Mouse (Mus musculus): ENCODE results near the gene Ap4s1. TPM values are rescaled to one million over a fixed set of nuclear protein-coding genes. Genes with fewer than 3 reads are reported as not detected.
A peak's percentile ranks its signal among the peaks of the same experiment; 100 is the strongest.
"Not testable (repeated sequence)": the region's sequence is repeated elsewhere in the genome, so short reads cannot be mapped to it uniquely, and the experiment has no call there.

The Ap4s1 gene
- 35.4 and 40.2 TPM in 2 replicates for total RNA-seq (2015)
- total RNA-seq (2017): 20.9 and 23.8 TPM in 2 replicates

GRCm38 (mm10) chr12:51690893-51691844 lies at the start of gene Ap4s1:
TSS of gene Ap4s1 (plus strand) at chr12:51691033.
- peak; percentile 40 for ATAC-seq (replicated peaks; ENCODE audit: poor library complexity)

DNA sequence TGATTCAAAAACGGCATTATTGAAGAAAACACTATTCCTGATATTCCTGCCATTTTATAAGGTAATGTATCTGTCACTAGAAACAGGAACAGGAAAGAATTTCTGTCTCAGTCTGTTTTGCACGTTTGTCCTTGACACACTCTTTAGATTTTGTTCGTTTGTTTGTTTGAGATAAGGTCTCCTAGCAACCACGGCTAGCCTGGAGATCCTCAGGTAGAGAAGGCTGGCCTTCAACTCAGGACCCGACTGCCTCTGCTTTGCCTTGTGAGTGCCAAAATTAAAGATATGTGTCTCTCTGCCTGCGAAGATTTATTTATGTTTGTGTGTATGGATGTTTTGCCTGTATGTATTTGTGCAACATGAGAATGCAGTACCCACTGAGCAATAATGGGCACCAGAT lies 49.0 kb upstream of the Ap4s1 start:
- peak; percentile 92 for ATAC-seq (replicated peaks; ENCODE audit: poor library complexity)

DNA sequence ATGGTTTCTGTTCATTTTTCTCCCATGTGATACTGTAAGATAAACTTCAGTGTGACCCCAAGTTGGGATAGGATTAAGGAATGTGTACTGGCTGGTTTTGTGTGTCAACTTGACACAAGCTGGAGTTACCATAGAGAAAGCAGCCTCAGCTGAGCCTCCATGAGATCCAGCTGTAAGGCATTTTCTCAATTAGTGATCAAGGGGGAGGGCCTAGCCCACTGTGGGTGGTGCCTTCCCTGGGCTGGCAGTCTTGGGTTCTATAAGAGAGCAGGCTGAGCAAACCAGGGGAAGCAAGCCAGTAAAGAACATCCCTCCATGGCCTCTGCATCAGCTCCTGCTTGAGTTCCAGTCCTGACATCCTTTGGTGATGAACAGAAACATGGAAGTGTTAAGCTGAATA lies 41.4 kb upstream of the Ap4s1 start:
- ATAC-seq (replicated peaks; ENCODE audit: poor library complexity): not testable (repeated sequence)

GRCm38 (mm10) chr12:51655944-51656465 lies 34.8 kb upstream of the Ap4s1 start:
- ATAC-seq (replicated peaks; ENCODE audit: poor library complexity): no peak

GRCm38 (mm10) chr12:51663011-51663410 lies 27.8 kb upstream of the Ap4s1 start:
- no peak for ATAC-seq (replicated peaks; ENCODE audit: poor library complexity)

GRCm38 (mm10) chr12:51663908-51664307 lies 26.9 kb upstream of the Ap4s1 start:
- no peak for ATAC-seq (replicated peaks; ENCODE audit: poor library complexity)

- ATAC-seq (replicated peaks; ENCODE audit: poor library complexity): peak; percentile 72
Measured at GRCm38 (mm10) chr12:51666708-51667430, 24.0 kb upstream of the Ap4s1 start.

DNA sequence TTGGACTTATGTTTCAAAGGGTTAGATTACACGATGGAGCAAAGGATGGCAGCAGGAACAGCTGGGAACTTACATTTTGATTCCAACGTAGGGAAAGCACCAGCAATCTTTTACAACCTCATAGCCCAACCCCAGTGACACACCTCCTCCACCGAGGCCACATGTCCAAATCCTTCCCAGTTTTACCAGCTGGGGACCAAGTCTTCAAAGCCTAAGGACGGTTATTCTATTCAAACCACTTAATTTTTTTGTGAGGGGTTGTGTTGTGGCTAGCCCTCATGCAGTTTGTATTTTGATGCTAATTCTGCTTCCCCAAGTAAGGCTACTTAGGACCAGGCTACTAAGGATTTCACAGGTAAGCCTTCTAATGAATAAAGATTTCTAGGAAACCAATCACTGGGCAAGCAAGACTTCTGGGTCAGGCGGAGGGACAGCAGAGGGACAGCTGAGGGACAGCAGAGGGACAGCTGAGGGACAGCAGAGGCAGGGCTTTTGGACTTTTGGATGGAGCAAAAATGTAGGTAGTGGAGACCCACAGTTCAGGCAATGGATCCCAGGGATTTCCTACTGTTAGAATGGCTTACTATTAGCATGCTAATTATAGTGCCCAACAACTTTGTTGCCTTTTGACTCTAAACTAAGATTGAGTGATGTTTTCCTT lies 19.5 kb upstream of the Ap4s1 start:
- ATAC-seq (replicated peaks; ENCODE audit: poor library complexity): no peak

GRCm38 (mm10) chr12:51673270-51673669 lies 17.6 kb upstream of the Ap4s1 start:
- ATAC-seq (replicated peaks; ENCODE audit: poor library complexity): peak; percentile 60

- no peak for ATAC-seq (replicated peaks; ENCODE audit: poor library complexity)
Measured at GRCm38 (mm10) chr12:51676442-51676841, 14.4 kb upstream of the Ap4s1 start.

DNA sequence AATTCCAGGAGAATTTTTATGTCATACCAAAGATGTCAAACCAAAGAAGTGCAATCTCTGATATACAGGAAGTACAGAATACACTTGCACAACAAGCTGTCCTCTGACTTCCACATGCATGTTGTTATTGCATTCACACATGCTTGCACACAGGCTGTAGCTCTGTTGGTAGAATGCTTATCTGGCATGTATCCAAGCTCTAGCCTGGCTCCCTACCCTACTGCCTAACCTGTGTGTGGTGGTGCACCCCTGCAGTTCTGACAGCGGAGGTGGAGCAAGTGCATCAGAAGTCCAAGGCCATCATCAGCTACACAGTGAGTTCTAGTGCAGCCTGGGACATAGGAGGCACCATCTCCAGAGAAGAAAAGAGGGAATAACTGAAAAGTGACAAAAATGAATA lies 12.0 kb upstream of the Ap4s1 start:
- ATAC-seq (replicated peaks; ENCODE audit: poor library complexity): peak; percentile 90

DNA sequence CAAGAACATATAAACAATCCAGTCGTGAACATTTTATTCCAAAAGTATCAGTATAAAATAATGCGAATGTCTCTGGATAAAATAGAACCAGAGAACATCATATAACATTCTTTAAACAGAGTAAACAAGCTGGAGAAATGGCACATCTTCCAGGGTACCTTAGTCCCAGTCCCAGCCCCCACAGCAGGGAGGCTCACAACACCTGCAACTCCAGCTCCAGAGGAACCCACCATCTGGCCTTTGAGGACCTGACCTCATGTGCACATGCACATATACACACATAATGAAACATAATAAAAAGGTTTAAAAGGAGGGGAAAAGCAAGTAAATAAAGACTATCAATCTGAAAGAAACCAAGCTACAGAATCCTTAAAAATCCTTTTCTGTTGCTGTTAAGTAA lies 2.3 kb upstream of the Ap4s1 start:
- no peak for ATAC-seq (replicated peaks; ENCODE audit: poor library complexity)

GRCm38 (mm10) chr12:51691845-51692632 lies 1.2 kb downstream of the Ap4s1 start, which contains the start of gene Strn3:
TSS of gene Strn3 (minus strand) at chr12:51691897.
- ATAC-seq (replicated peaks; ENCODE audit: poor library complexity): peak; percentile 86

DNA sequence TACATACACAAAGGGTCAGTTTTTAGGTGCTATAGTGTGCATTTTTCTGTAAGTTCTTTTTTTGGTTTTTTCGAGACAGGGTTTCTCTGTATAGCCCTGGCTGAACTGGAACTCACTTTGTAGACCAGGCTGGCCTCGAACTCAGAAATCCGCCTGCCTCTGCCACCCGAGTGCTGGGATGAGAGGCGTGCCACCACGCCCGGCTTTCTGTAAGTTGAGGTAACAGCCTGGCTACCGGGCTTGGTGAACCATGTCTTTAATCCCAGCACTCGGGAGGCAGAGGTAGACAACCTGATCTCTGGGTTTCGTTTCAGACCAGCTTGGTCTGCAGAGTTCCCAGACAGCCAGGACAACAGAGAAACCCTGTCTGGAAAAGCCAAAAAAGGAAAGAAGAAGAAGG lies 2.0 kb downstream of the Ap4s1 start:
- ATAC-seq (replicated peaks; ENCODE audit: poor library complexity): not testable (repeated sequence)

DNA sequence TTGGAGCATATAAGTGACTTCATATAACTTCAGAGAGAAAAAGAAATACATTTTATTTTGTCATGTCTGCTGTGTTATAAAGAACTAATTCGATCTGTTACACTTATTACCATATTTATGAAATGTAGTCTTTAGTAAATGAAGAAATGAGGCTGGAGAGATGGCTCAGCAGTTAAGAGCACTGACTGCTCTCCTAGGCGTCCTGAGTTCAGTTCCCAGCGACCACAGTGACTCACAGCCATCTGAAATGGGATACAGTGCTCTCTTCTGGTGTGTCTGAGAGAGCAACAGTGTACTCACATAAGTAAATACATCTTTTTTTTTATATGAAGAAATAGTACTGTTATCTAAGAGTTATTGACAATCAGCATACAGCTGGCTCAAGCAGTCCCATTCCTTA lies 2.6 kb downstream of the Ap4s1 start:
- ATAC-seq (replicated peaks; ENCODE audit: poor library complexity): no peak

GRCm38 (mm10) chr12:51694096-51694495 lies 3.3 kb downstream of the Ap4s1 start:
- no peak for ATAC-seq (replicated peaks; ENCODE audit: poor library complexity)

GRCm38 (mm10) chr12:51694966-51695365 lies 4.1 kb downstream of the Ap4s1 start:
- no peak for ATAC-seq (replicated peaks; ENCODE audit: poor library complexity)

- no peak for ATAC-seq (replicated peaks; ENCODE audit: poor library complexity)
Measured at GRCm38 (mm10) chr12:51696157-51696556, 5.3 kb downstream of the Ap4s1 start.

GRCm38 (mm10) chr12:51699623-51700393 lies 9.0 kb downstream of the Ap4s1 start:
- ATAC-seq (replicated peaks; ENCODE audit: poor library complexity): peak; percentile 93

Data from megakaryocyte progenitor cell, adult 5-6 weeks (primary cell).